Mouse (Mus musculus): ENCODE results near the gene Gm28048. TPM values are rescaled to one million over a fixed set of nuclear protein-coding genes. Genes with fewer than 3 reads are reported as not detected.

Gene Gm28048
- polyA plus RNA-seq, 1 experiment from 2014 or later: 4.4 TPM

DNA sequence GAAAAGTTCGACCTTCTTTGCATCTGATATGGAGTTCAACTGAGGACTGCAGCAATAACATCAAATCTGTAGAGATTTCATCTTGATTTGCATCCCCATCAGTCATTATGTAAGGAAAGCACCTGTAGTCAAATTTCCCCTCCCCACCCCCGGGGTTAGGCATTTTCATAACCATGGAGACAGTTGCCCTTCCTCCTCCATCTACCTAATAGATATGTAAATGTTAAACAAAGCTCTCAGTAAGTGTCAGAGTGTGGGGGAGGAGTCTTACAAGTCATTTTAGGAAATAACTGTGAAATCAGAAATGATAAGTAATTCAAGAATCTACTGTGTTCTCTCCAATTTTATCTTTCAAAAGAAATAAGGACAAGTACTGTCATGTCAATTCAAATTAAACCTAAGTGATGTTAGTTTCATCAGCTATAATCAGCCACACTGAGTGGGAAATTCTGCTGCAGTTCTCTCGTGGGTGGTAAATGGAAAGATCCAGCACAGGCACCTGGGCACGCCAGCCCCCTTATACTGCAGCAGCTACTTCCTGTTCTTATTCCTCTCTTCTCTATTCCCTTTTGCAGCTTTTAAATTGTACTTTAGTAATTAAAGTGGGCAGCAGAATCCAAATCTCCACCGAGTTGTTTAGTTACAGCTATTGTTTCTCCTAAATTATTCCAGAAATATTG, 45.3 kb downstream of the Gm28048 start:
- Histone ChIP-seq H3K9ac (replicated peaks) (no peak overlapping the region), H3K4me3 (replicated peaks) (no peak overlapping the region), H3K4me1 (replicated peaks) (peaks cover 14% of the 10 kb centered on the region), H3K27me3 (no peaks in the 10 kb centered on the region), H3K4me2 (replicated peaks) (no peak overlapping the region), H3K27ac (no peak overlapping the region), H3K36me3 (no peaks in the 10 kb centered on the region), H3K9me3 (no peaks in the 10 kb centered on the region)
- WGBS: 62% methylated on average over 5 of the region's 5 CpGs
- no peak for ATAC-seq

DNA sequence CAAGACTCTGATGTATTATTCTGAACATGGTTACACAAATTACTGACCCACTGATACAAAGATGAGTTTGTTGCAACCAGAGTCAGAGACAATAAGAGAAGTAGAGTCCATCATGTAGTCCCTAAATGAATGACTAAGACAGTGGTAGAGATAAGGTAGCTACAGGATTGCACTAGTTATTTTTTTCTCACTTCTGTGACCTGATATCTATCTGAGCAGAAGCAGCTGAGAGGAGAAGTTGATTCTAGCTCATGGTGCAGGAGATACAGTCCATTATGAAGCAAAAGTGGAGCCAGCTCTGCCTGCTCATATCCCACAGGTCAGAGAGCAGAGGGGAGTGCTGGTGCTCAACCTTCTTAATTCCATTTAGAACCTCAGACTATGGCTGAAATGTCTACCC, 49.7 kb downstream of the Gm28048 start:
- Histone ChIP-seq H3K9me3 (no peaks in the 10 kb centered on the region), H3K4me2 (replicated peaks) (no peak overlapping the region), H3K4me1 (replicated peaks) (peaks cover 16% of the 10 kb centered on the region), H3K9ac (replicated peaks) (no peak overlapping the region), H3K4me3 (replicated peaks) (no peak overlapping the region), H3K27me3 (no peaks in the 10 kb centered on the region), H3K36me3 (no peaks in the 10 kb centered on the region), H3K27ac (no peak overlapping the region)
- no peak for ATAC-seq

DNA sequence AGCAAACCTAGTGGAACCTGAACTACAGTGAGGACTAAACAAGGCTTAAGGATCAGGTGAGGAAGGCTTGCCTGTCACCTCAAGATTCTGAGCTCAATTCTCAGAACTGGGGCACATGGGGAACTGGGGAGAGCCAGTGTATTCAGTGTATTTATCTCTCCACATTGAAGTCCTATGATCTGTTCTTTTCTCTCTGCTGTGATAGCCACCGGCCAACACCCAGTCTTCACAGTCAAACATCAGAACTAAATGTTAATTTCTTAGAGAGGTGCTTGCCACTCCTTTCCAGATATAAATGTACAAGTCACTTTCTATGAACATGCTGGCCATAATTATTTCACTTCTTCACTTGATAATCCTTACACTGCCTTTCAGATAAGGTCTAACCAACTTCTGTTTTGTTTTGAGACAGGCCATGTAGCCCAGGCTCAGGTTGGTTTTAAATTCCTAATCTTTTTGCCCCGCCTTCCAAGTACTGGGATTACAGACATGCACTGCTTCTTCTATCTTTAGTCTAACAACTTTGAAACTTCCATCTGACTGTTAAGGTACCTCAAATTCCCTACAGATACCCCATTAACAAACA, 50.5 kb downstream of the Gm28048 start:
- no peak overlapping the region for H3K9ac ChIP-seq (replicated peaks)
- peaks cover 15% of the 10 kb centered on the region for H3K4me1 ChIP-seq (replicated peaks)
- H3K4me2 ChIP-seq (replicated peaks): no peak overlapping the region
- no peak overlapping the region for H3K27ac ChIP-seq
- H3K4me3 ChIP-seq (replicated peaks): no peak overlapping the region
- WGBS: 92% methylated on average over 2 of the region's 2 CpGs
- H3K9me3 ChIP-seq: no peaks in the 10 kb centered on the region
- H3K36me3 ChIP-seq: no peaks in the 10 kb centered on the region
- ATAC-seq: no peak
- no peaks in the 10 kb centered on the region for H3K27me3 ChIP-seq

DNA sequence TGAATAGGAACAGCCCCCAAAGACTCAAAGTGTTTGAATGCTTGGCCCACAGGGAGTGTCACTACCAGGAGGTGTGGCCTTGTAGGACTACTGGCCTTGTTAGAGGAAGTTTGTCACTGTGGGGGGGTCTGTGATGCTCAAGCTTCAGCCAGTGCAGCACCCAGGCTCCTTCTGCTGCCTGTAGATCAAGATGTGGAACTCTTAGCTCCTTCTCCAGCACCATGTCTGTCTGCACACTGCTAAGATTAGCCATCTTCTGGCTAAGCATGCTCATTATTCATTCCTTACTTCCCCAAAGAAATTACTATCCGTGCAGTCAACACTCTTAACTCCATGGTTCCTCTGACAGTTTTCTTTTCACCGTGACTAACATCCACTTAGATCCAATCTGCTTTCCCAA, 51.8 kb downstream of the Gm28048 start:
- ATAC-seq: no peak
- H3K4me2 ChIP-seq (replicated peaks): no peak overlapping the region
- H3K4me3 ChIP-seq (replicated peaks): no peak overlapping the region
- H3K4me1 ChIP-seq (replicated peaks): 0 out of 2 replicates have a peak, but pooled peaks cover 6% of the 10 kb centered on the region
- H3K27me3 ChIP-seq: no peaks in the 10 kb centered on the region
- H3K9ac ChIP-seq (replicated peaks): no peak overlapping the region
- H3K9me3 ChIP-seq: no peaks in the 10 kb centered on the region
- 51% methylated on average over 2 of the region's 2 CpGs for WGBS
- no peak overlapping the region for H3K27ac ChIP-seq
- H3K36me3 ChIP-seq: no peaks in the 10 kb centered on the region

DNA sequence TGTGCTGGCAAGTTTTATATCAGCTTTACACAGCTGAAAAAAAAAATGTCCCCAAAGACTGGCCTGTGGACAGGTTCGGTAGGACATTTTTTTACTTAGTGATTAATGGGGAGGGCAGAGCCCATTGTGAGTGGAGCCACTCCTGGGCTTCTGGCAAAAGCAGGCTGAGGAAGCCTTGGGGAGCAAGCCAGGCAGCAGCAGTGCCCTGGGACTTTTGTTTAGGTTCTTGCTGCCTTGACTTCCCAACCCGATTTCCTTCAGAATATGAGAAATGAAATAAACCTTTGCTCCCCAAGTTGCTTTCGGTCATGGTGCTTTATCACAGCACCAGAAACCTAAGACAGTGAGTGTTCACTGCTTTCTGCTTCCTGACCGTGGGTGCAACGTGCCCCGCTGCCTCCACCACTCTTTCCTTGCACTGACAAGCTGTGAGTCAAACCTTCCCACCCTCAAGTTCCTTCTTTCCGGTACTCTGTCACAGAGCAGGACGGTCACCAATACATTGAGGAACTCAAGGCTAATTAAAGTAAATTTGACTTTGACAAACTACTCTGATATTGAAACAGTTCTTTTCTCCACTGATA, 53.2 kb downstream of the Gm28048 start:
- H3K4me1 ChIP-seq (replicated peaks): 0 out of 2 replicates have a peak, but pooled peaks cover 3% of the 10 kb centered on the region
- no peak overlapping the region for H3K9ac ChIP-seq (replicated peaks)
- no peak overlapping the region for H3K27ac ChIP-seq
- WGBS: 92% methylated on average over 8 of the region's 8 CpGs
- H3K9me3 ChIP-seq: no peaks in the 10 kb centered on the region
- no peaks in the 10 kb centered on the region for H3K27me3 ChIP-seq
- H3K36me3 ChIP-seq: no peaks in the 10 kb centered on the region
- no peak overlapping the region for H3K4me3 ChIP-seq (replicated peaks)
- ATAC-seq: no peak
- H3K4me2 ChIP-seq (replicated peaks): no peak overlapping the region

DNA sequence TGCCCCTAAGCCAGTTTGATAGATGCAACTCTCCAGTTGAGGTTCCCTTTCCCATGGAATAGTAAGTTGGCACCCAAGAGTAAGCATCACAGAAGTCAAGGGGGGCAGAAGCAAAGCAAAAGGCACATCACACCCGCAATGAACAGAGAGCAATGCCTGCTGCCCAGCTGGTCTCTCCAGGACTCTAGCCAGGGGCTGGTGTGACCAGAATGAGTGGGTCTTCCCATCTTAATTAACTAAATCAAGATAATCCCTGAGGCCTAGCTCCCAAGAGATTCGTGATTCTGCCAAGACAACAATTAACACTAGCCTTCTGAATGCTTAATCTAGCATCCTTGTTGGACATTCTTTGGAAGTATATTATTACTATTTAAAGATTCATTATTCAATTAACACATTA, 58.3 kb downstream of the Gm28048 start:
- no peaks in the 10 kb centered on the region for H3K9me3 ChIP-seq
- H3K4me2 ChIP-seq (replicated peaks): no peak overlapping the region
- H3K27me3 ChIP-seq: no peaks in the 10 kb centered on the region
- no peak overlapping the region for H3K27ac ChIP-seq
- no peak overlapping the region for H3K4me3 ChIP-seq (replicated peaks)
- 66% methylated on average over 2 of the region's 2 CpGs for WGBS
- ATAC-seq: no peak
- 0 out of 2 replicates have a peak, but pooled peaks cover 3% of the 10 kb centered on the region for H3K4me1 ChIP-seq (replicated peaks)
- no peaks in the 10 kb centered on the region for H3K36me3 ChIP-seq
- H3K9ac ChIP-seq (replicated peaks): no peak overlapping the region

DNA sequence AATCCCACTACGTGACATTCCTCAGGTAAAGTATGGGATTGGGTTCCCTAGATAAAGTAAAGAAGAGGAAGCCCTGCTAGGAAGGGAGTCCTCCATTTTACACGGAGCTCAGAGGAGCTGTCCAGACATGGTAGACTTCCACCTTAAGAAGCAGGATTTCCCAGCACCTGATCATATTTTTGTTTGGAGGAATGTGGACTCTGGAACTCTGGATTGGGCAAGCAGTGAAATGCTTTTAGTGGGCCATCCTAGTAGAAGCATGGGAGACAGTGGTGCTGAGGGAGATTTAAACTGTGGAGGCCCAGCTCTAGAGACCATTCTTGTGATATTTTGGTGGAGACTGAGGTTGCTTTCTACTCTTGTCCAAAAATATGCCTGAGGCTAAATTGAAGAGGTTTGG, 59.3 kb downstream of the Gm28048 start:
- H3K9ac ChIP-seq (replicated peaks): no peak overlapping the region
- H3K36me3 ChIP-seq: no peaks in the 10 kb centered on the region
- H3K4me3 ChIP-seq (replicated peaks): no peak overlapping the region
- no peak overlapping the region for H3K27ac ChIP-seq
- no peaks in the 10 kb centered on the region for H3K9me3 ChIP-seq
- H3K4me2 ChIP-seq (replicated peaks): no peak overlapping the region
- WGBS: 87% methylated on average over 2 of the region's 2 CpGs
- ATAC-seq: no peak
- 0 out of 2 replicates have a peak, but pooled peaks cover 3% of the 10 kb centered on the region for H3K4me1 ChIP-seq (replicated peaks)
- H3K27me3 ChIP-seq: no peaks in the 10 kb centered on the region

DNA sequence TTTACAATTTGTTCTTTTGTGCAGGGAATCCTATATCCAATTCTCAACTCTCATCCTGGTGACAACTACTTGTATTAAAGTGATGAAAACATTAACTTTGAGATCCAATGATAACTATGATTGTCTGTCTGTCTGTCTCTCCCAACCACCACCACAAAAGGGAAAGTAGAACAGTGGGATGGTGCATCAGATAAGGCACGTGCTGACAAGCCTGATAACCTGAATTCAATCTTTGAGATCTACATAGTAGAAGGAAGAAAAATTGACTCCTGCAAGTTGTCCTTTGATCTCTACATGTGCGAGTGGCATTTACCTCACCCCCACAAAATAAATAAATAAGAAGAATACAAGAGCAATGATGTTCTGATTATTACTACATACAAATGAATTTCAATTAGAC, 62.6 kb downstream of the Gm28048 start:
- Histone ChIP-seq H3K9ac (replicated peaks) (no peak overlapping the region), H3K36me3 (no peaks in the 10 kb centered on the region), H3K4me3 (replicated peaks) (no peak overlapping the region), H3K4me2 (replicated peaks) (no peak overlapping the region), H3K27ac (no peak overlapping the region), H3K9me3 (peaks cover 3% of the 10 kb centered on the region; the same call in 1 of the 2 replicates), H3K4me1 (replicated peaks) (0 out of 2 replicates have a peak, but pooled peaks cover 3% of the 10 kb centered on the region), H3K27me3 (no peaks in the 10 kb centered on the region)
- no peak for ATAC-seq
- WGBS: 85% methylated on average over 2 of the region's 2 CpGs

DNA sequence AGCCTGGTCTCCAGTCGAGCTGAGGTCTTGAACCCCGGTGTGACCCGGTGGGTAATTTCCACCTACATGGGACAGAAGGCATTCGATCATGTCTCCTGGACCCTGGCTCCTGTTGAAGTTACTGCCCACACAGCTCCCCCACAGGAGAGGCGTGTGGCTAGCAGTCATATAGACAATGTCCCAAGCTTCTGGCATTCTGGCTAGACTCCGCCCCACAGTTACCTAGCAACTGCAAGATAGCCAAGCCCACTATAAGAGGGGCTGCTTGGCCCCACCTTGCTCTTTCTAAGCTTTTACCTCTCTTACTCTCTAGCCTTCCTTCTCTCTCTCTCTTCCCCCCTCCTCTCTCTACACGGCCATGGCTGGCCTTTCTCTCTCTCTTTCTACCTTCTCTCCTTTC, 64.1 kb downstream of the Gm28048 start:
- H3K27ac ChIP-seq: no peak overlapping the region
- H3K4me2 ChIP-seq (replicated peaks): no peak overlapping the region
- H3K4me3 ChIP-seq (replicated peaks): no peak overlapping the region
- no peak overlapping the region for H3K9ac ChIP-seq (replicated peaks)
- ATAC-seq: no peak
- peaks cover 3% of the 10 kb centered on the region; the same call in 1 of the 2 replicates for H3K9me3 ChIP-seq
- H3K36me3 ChIP-seq: no peaks in the 10 kb centered on the region
- 85% methylated on average over 7 of the region's 7 CpGs for WGBS
- H3K27me3 ChIP-seq: no peaks in the 10 kb centered on the region
- no peaks in the 10 kb centered on the region for H3K4me1 ChIP-seq (replicated peaks)

DNA sequence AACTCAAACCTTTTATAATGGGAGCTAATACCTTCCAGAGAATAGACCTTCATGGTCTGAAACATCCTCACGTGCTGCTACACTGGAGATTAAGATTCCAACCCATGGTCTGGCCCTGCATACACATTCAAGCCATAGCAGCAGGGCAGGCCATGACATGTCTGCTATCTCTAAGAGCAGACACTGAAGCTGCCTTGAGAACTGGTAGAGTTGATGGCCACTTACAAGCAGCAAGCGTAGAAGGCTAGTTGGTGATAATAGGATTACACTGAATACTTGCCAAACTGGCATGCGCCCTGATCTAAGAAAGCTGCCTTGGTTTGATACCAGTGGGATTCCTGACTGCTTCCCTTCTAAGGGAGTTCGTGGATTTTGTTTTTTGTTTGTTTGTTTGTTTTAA, 68.1 kb downstream of the Gm28048 start:
- Histone ChIP-seq H3K4me3 (replicated peaks) (no peak overlapping the region), H3K4me2 (replicated peaks) (no peak overlapping the region), H3K27me3 (no peaks in the 10 kb centered on the region), H3K27ac (no peak overlapping the region), H3K36me3 (no peaks in the 10 kb centered on the region), H3K4me1 (replicated peaks) (no peaks in the 10 kb centered on the region), H3K9me3 (peaks cover 3% of the 10 kb centered on the region; the same call in 1 of the 2 replicates), H3K9ac (replicated peaks) (no peak overlapping the region)
- no peak for ATAC-seq
- 66% methylated on average over 4 of the region's 4 CpGs for WGBS

DNA sequence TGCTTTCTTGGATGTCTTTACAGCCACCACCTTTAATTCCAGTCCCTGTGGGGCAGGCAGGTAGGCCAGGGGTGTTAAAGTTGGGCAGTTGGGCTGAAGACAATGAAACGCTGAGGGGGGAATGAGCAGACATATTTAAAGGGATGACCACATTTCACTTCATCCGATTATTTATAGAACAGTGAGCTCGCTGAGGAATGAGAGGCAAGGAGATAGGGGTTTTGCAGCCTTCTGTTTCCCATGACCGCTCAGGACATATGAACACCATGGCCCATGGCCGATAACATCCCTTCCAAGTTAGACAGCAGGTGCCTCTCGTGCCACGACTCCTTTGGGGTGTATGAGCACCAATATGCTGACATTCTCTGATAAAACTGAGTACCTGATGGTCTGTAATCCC, 70.1 kb downstream of the Gm28048 start:
- Histone ChIP-seq H3K27ac (no peak overlapping the region), H3K4me2 (replicated peaks) (no peak overlapping the region), H3K4me3 (replicated peaks) (no peak overlapping the region), H3K9ac (replicated peaks) (no peak overlapping the region), H3K36me3 (no peaks in the 10 kb centered on the region), H3K4me1 (replicated peaks) (no peaks in the 10 kb centered on the region), H3K27me3 (no peaks in the 10 kb centered on the region), H3K9me3 (no peaks in the 10 kb centered on the region)
- WGBS: 94% methylated on average over 7 of the region's 7 CpGs
- no peak for ATAC-seq

DNA sequence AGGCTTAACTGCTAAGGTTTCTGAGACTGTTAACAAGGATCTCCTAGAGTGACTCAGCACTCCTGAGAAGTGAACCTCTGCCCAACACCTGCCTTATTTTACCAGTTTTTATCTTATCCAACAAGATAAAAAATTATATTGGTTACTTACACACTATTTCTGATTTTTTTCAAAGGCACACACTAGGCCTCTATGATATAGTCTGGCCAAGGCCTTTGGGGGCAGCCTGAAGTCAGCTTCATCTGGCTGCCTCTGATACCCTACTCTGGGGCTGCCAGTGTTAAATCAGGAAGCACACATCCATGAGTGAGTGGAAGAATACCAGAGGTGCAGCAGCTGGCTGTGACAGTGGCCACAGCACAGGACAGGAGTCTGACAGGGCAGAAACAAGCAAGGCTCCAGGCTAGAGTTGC, 75.4 kb downstream of the Gm28048 start:
- H3K27ac ChIP-seq: no peak overlapping the region
- no peaks in the 10 kb centered on the region for H3K27me3 ChIP-seq
- H3K4me3 ChIP-seq (replicated peaks): no peak overlapping the region
- H3K4me2 ChIP-seq (replicated peaks): no peak overlapping the region
- no peak for ATAC-seq
- no peak overlapping the region for H3K9ac ChIP-seq (replicated peaks)
- H3K4me1 ChIP-seq (replicated peaks): no peaks in the 10 kb centered on the region
- H3K36me3 ChIP-seq: no peaks in the 10 kb centered on the region
- no peaks in the 10 kb centered on the region for H3K9me3 ChIP-seq
